Mouse (Mus musculus): ENCODE results near the gene Poglut1.

Gene Poglut1

GRCm38 (mm10) chr16:38549479-38550396 lies at the start of gene Poglut1:
TSS of gene Poglut1 (minus strand) at chr16:38550258.
- peak; percentile 90 for DNase-seq

GRCm38 (mm10) chr16:38598986-38599680 lies 49.1 kb upstream of the Poglut1 start:
- no peak for DNase-seq

GRCm38 (mm10) chr16:38596651-38597050 lies 46.6 kb upstream of the Poglut1 start:
- no peak for DNase-seq

GRCm38 (mm10) chr16:38596099-38596498 lies 46.0 kb upstream of the Poglut1 start:
- DNase-seq, result no peak

GRCm38 (mm10) chr16:38594435-38594834 lies 44.4 kb upstream of the Poglut1 start:
- DNase-seq, result no peak

- no peak for DNase-seq
Measured at GRCm38 (mm10) chr16:38592946-38593345, 42.9 kb upstream of the Poglut1 start.

- DNase-seq, result peak; percentile 42
Measured at GRCm38 (mm10) chr16:38592026-38592678, 42.1 kb upstream of the Poglut1 start.

GRCm38 (mm10) chr16:38591506-38591905 lies 41.4 kb upstream of the Poglut1 start:
- DNase-seq, result no peak

- DNase-seq, result no peak
Measured at GRCm38 (mm10) chr16:38587572-38587971, 37.5 kb upstream of the Poglut1 start.

GRCm38 (mm10) chr16:38587163-38587562 lies 37.1 kb upstream of the Poglut1 start:
- no peak for DNase-seq

- no peak for DNase-seq
Measured at GRCm38 (mm10) chr16:38585186-38585585, 35.1 kb upstream of the Poglut1 start.

GRCm38 (mm10) chr16:38584761-38585160 lies 34.7 kb upstream of the Poglut1 start:
- no peak for DNase-seq

- DNase-seq, result no peak
Measured at GRCm38 (mm10) chr16:38571481-38571880, 21.4 kb upstream of the Poglut1 start.

- DNase-seq, result no peak
Measured at GRCm38 (mm10) chr16:38568192-38568591, 18.1 kb upstream of the Poglut1 start.

GRCm38 (mm10) chr16:38563516-38563915 lies 13.5 kb upstream of the Poglut1 start:
- DNase-seq, result no peak

GRCm38 (mm10) chr16:38562968-38563327 lies 12.9 kb upstream of the Poglut1 start:
- DNase-seq, result no peak

GRCm38 (mm10) chr16:38562131-38562967 lies 12.3 kb upstream of the Poglut1 start:
- peak; percentile 97 for DNase-seq

- no peak for DNase-seq
Measured at GRCm38 (mm10) chr16:38558221-38558748, 8.2 kb upstream of the Poglut1 start, which contains the start of gene Tmem39a. TSS of gene Tmem39a (plus strand) at chr16:38558698.

- no peak for DNase-seq
Measured at GRCm38 (mm10) chr16:38555988-38556387, 5.9 kb upstream of the Poglut1 start.

GRCm38 (mm10) chr16:38548000-38548399 lies 2.1 kb downstream of the Poglut1 start:
- no peak for DNase-seq

GRCm38 (mm10) chr16:38538716-38539380 lies 11.2 kb downstream of the Poglut1 start:
- DNase-seq, result no peak
